Mouse (Mus musculus) gastrocnemius, adult 2 months (tissue): ENCODE measurements at regions not wholly inside any gene's neighbourhood (a gene's known extent, or its start where the extent isn't known, plus 50 kb on each side); places are given as distances from the start of the nearest gene placed in this dataset.

Experiments
- DNase-seq: peaks from one replicate; pipeline ENCODE4 v3.0.0; 2022
- H3K27ac ChIP-seq: fragments of 200-600 bp; 2 replicates; pipeline ENCODE4 v1.8.1; 2022; ENCODE audit warnings: mild to moderate bottlenecking
- H3K4me3 ChIP-seq: fragments of 200-600 bp; 2 replicates; pipeline ENCODE4 v1.8.1; 2022; ENCODE audit warnings: mild to moderate bottlenecking, moderate library complexity
- CTCF ChIP-seq: fragments of 200-600 bp; IDR thresholded peaks from 2 replicates; pipeline ENCODE4 v1.8.1; 2022; ENCODE audit warnings: antibody characterized with exemption, mild to moderate bottlenecking, moderate library complexity
- intact Hi-C: fragments of 180-260 bp; cut with DNase I; formaldehyde crosslinking; loops from one replicate; pipeline ENCODE4 v1.15.1; 2025

DNA sequence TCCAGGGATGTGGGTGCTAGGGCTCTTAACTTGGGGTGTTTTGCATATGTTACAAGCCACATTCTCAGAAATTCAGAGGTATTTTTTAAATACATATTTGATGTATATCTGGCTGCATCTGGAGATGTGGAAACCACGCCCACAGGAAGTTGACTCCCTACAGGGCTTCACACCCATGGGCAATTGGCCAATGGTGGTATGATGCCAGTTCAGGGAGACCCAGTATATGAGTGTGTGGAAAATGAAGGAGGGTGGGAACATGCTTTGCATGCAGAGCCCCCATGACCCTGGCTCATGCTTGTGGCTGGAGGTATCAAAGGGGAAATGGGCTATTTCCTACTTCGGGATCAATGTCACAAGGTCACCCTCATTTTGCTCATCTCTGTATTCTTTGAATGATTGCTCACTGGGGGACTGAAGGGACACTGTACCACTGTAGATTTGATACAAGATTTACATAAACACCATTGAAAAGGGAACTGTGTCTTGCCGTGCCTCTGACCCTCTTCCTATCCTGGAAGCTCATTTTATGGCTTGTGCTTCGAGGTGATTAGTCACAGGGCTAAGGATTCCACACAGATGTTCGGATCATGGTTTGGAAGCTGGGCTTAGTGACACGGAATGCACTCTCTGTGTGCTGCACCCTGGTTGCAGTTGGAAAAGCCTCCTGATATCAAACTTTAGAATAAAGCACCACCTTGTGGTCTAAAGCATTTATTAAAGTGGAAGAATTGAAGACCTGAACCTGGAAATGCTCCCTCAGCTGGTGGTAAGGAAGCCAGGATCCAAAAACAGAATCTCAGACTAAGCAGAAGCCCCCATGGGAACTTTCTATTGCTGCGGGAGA lies 56.8 kb upstream of the Edn1 start:
- H3K4me3 ChIP-seq: no peak overlapping the region
- H3K27ac ChIP-seq: no peak overlapping the region
- intact Hi-C loops: loop anchor here (1.0 to 5.0 kb wide), 2 partner anchors 535 to 602 kb away; no protein-coding TSS in a partner anchor
- peak; percentile 69 for TF ChIP-seq CTCF
- peak; percentile 21 for DNase-seq

DNA sequence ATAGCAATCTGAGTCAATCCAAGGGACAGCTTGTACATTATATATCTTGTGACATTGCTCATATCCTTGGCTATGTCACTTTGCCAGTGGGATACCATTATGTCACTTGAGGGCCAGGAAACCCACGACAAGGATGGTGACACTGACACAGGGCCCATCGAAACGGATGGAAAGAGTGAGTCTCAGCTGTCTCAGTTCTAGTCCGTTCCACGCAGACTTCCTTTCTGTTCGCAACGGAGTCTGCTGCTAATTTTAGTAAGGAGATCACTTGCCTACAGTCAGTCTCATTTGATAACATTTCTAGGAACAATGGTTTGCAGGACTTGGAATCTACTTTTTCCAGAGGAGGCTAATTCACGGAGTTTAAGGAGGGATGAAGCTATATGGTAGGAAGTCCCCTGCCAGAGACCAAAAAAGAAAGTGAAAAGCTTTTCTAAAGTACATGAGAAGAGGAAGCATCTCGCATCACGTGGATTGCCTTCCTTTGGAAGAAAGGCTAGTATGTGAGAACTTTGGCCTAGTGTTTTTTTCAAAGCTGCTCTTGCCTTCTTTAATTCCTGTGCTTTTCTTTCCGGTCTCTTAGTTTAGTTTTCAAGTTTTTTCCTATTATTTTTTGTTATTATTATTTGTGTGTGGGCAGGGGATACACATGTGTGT lies 55.4 kb upstream of the Edn1 start:
- H3K4me3 ChIP-seq: peak overlapping the region; percentile 47
- no peak overlapping the region for H3K27ac ChIP-seq
- no peak for TF ChIP-seq CTCF
- no peak for DNase-seq
- intact Hi-C loops: loop anchor here (5.0 kb wide), 1 partner anchor 604 kb away; no protein-coding TSS in a partner anchor
